Mouse (Mus musculus): ENCODE measurements around the gene Grm7.

Grm7 gene

DNA sequence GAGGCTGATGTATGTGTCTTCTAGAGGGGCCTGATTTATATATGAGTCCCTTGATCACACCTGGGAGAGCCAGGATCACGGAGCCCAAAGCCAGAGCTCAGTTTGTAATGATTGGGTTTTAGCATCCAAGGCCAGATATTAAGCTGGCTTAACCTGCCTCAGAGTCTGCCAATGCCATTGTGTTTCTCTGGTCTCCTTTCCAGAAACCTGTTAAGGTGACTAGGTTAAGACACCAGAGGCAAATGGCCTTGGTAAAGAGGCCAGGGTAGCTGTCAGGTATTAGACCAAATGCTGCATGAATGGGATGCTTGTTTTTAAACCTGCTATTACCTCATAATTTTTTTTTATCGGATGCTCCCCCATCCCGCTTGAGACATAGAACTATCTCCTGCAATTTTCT lies 722.7 kb downstream of the Grm7 start:
- no peak for DNase-seq (ENCODE audit: low read depth, low spot score)

DNA sequence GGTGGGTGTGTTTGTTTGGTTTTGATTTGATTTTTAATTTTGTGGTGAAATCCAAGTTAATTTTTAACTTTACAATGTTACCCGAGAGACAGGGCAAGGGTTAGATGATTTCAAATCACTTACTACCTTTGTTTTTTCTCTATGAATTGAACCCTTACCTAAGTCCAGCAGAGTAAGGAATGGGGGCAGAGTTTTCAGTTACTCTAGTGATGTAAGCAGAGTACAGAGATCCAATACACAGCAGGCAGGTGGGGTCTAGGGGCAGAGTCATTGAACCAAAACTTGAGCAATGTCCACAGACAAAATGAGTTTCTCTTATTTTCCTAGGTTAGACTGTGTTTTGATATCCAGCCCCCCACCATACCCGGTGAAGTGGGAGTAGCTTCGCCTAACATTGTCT lies 723.2 kb downstream of the Grm7 start:
- no peak for DNase-seq (ENCODE audit: low read depth, low spot score)

DNA sequence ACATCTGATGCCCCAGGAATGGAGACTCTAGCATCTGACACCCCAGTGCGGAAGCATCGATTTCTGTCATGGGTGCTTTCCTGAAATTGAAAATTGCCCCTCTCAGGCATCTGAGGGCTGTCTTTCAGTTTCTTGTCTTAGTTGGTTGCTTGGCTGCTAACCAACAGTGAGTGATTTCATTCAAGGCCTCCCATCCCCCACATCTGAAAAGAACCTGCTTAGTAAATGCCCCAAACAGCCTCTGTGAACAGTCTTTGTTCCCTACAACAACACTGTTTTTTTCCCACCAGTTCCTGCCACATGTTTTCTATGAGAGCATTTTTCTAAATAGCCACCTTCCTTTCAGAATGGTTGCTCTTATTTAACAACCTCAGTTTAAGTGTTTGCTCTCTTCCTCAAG lies 723.6 kb downstream of the Grm7 start:
- no peak for DNase-seq (ENCODE audit: low read depth, low spot score)

DNA sequence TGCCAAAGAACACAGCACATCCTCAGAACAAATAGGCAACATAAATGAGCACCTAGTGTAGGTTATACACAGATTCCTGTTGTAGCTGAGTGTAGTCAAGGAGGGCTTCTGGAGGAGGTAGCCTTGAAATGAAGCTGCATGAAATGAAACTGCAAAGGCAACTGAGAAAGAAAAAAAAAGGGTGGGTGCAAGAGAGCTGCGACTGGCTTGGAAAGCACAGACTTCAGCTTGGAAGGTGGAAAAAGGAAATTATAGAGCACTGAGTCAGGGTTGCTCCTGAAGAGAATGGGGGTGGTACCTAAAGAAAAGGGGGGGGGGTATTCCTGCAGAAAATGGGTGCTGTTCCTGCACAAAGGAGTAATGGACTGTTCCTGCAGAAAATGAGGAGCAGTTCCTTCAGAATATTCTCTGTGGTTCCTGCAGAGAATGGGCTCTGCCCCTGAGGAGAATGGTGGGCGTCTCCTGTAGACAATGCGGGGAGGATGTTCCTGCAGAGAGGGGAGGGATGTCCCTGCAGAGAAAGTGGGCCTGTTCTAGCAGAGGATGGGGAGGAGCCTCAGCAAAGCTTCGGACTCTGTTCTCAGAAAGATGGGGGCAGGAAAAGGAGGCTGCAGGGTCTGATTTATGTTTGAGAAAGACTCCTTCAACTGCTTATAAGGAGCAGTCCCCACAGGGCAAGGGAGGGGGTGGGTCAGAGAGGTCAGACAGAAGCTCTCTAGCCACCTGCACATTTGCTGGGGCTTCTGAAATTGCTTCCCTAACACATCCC lies 726.4 kb downstream of the Grm7 start:
- no peak for DNase-seq (ENCODE audit: low read depth, low spot score)

DNA sequence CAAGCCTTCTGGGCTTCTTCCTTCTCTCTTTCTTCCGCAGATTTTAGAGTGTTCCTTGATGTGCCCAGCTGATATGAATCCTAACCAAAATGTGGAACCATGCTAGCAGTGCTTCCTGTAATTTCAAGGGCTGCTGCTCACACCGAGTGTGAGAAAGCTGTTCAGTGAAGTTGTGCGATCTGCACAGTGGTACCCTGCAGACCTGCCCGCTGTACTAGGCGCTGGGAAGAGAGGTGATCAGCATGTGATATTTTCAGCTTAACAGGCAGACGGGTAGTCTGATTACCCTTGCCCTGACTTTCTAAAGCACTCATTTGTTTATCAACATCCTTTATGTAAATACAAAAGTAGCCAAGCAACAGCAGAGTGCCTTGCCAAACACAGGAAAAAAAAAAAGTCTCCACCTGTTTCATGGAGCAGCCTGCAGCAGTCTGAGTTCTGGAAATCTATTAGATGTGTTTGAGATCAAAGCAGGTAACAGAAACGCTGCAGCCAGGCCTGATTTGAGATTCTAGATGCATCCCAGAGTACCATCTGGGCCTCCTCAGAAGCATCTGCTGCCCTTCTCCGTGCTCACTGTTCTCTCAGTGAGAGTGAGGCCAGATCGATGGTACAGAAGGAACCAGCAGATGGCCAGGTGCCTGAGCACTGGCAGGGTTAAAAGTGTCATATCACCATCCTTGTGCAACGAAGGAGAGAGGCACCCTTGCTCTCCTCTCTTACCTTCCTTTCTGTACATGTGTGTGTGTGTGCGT lies 727.4 kb downstream of the Grm7 start:
- DNase-seq (ENCODE audit: low read depth, low spot score): no peak

DNA sequence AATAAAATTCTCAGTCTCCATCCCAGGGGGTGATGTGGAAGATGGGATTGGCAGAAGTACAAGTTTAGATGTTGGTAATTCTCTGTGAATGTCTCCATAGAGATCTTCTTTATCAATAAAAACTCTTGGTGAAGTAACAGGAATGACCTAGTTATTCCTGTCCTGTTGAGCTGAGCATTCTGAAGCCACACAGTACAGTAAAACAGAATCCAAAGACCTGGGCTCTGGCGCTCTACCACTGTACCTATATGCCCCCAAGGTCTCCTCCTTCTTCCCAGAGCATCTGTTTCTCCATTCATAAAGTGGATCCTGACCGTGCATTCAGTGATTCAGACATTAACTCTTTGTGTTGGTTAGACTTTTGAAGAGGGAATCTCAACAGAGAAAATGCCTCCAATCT lies 735.3 kb downstream of the Grm7 start:
- DNase-seq (ENCODE audit: low read depth, low spot score): no peak

DNA sequence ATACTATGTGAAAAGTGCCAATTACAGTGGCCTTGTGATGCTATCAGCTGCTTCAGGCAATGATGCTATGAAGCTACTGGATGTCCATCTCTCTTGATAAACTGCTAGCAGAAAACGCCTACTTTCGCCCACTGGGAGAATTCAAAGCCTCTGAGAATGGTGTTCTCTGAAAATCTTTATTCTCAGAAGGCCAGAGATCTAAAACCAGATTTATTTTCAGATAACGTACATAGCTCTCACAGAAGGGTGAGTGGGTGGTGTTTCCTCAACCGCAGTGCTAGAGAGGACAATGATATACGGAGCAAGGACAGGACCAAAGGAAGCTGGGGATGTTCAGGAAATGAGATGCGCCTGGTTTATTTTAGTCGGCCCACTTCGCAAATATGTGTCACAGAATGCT lies 763.4 kb downstream of the Grm7 start:
- DNase-seq (ENCODE audit: low read depth, low spot score): no peak

DNA sequence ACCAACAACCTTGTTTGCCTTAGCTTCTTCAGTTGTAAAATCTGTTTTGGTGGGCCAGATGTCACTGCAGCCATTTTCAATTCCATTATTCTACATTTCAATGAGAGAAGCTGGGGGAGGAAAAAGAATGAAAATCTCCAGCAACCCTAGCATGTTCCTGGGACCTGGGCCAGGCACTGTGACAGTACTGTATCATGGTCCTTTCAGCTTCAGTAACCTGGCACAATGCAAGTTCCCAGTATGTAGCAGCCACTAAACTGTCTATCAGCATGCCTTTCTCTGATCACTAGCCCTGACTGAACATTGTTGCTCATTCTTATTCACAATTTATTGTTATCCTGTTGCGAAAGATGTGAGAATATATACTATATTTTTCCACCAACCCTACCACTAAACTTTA lies 779.4 kb downstream of the Grm7 start:
- DNase-seq (ENCODE audit: low read depth, low spot score): no peak

DNA sequence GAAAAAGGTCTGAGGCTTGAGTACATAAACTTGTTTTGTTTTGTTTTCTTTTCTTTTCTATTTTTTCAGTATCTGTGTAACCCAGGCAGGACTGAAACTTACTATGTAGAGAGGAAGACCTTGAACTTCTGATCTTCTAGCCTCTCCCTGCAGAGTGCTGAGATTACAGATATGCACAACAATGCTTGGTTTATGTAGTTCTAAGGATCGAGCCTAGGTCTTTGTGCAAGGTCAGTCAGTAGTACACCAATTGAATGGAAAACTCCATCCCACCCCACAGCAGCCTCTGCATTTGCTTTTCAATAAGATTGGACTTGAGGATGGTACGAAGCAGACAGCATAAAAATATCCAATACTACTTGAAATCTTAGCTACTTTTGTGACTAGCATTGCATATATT lies 800.8 kb downstream of the Grm7 start:
- no peak for DNase-seq (ENCODE audit: low read depth, low spot score)

DNA sequence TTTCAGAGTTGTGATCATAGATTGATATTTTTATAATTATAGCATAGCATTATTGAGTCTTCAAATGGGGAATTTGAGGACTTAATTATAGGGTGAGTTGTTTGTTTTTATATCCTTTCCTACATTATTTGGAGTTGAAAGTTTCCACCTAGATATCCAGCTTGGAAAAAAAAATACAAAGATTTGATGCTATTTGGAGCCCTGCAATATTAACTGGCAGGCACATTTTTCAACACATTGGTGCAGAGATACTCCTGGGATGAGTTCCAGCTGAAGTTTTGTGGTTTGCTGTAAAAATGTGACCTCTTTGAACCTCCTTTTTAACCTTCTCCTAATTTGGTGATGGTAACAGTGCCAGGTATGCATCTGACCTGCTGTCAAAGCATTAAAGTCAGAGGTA lies 802.5 kb downstream of the Grm7 start:
- DNase-seq (ENCODE audit: low read depth, low spot score): no peak

DNA sequence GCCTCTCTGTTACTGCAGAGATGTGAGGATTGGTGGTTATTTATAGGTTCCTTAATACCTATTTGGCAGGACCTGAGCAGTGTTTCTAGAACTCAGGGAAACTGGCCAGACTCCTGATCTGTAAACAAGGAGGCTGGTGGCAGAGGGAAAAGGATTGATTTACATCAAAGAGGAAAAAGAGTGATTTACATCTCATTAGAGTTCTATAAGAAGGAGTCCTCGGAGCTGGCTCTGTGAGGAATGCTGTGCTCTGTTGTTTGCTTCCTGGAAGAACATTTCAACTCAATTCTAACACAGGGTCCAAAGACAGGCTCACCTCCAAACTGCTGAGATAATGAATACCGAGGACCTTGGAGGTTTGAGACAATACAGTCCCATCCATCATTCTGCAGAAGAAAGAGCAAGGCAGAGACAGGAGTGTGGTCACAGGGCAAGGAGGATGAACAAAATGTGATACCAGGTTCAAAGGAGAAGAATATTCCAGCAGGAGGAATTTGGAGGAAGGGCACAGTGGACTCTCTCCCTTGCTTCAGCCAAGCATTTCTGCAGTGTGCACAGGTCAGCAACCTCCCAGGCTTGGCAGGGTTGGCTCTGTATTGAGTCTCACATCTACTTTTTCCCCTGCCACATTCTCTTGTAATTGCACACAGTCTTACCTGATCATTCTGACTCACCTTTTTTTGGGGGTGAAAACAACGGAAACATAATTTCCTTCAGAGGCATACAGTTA lies 803.8 kb downstream of the Grm7 start:
- DNase-seq (ENCODE audit: low read depth, low spot score): no peak

DNA sequence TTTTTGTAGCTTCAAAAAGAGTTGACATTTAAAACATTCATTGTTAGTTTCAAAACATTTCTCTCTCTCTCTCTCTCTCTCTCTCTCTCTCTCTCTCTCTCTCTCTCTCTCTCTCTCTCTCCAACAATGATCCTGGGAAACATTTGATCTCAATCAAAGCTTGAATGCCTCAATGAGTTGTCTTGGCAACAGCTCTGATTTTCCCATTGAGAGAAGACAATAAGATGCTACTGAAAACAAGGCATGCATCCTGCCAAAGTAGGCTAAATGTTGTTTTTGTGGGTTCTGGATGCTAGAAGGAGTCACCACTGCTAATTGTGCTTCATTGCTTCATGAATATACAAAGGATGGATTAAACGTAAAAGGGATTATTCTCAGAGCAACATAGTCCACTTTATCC lies 836.5 kb downstream of the Grm7 start:
- no peak for DNase-seq (ENCODE audit: low read depth, low spot score)

DNA sequence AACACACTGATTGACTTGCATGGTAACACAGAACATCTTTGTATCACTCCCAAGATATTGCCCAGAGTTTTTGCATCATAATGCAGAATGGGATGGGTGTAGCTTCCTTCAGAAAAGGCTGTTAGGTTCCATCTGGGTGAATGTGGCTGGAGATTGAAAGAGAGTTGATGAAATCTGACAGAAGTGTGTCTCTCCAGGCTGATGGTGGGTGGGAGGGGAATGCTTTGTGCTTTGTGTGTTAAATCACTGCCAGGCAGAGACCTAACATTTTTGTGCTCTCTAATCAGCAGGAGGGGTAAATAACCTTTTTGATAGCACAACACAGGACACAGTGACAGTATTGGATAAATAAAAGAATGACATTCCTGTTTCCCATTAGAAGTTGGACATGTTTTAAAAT lies 840.7 kb downstream of the Grm7 start:
- no peak for DNase-seq (ENCODE audit: low read depth, low spot score)

DNA sequence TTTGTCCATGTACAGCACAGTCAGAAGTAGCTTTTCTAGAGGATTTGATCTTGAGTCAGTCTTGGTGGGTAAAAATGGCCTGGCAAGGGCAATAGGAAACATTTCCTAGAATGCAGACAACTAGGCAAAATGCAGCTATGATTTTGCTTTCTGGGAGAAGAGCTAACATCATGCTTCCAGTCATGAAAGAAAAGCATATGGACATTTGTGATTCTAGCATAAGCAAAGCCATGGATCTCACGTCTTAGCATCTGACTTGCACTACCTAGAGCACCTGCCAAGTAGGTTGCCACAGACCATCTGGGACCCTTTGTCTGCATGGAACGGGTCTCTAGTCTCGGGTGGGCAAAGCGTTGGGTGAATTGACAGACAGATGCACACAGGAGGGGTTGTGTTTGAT lies 842.2 kb downstream of the Grm7 start:
- DNase-seq (ENCODE audit: low read depth, low spot score): no peak

DNA sequence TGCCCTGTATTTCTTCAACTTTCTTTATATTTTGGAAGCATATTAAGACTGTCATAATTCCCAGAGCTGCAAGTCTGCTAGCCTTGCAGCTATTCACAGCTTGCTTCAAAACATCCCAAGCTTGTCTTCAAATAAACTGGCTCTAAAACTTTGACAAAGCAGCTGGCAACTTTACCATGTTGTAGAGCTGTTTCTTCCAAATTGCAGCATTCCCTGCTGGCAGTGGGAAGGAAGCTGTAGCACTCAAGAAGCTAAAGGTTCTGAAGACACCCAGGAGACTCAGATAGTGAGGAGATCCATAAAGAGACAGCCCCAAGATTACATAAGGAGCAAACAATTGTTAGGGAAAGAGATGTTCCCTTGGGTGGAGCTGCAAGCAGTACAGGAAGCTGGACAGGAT lies 846.8 kb downstream of the Grm7 start:
- DNase-seq (ENCODE audit: low read depth, low spot score): no peak

DNA sequence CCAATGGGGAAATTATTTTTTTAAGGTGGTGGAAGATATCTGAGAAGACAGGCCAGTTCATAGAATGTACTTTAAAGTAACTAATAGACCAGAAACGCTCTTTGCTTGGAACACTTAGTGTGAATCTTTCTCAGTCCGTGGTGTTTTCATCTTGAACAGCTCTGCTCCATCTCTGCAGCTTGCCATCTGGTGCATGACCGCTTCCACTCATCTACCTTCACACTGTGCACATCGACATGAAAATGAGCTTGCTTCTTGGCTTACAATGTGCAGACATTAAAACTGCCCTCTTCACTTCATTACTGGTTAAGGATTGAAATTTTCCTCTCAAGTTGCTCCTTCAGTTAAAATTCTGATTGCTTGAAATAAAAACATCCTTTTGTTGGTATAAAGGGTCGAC lies 854.2 kb downstream of the Grm7 start:
- DNase-seq (ENCODE audit: low read depth, low spot score): no peak

DNA sequence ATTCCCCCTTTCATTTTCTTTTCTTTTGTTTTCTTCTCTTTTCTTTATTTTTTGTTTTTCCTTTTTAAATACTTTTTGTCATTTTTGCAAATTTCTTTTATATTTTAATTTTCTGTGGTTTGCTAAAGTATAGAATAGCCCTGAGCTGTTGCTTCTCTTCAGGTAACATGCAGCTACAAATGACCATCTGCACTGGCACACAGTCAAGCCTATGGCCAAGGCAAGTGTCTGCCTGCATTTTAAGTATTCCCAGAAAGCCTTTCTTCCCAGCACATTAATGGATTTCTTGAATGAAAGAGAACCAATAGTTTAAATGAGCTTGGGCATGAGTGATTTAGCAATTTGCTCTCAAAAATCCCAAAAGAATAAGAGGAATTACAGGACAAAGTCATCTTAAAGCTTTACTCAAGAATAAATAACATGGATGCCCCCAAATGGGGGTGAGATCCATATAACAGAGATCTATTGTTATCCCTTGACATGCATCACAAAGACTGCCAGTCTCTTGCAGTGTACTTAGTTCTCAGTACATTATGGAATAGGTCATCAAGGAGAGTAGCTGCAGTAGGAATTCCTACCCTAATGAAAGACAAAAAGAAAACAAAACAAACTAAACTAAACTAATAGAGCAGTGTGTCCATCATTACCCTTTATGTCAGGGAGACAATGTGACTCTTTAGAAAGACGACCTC lies 865.5 kb downstream of the Grm7 start:
- no peak for DNase-seq (ENCODE audit: low read depth, low spot score)

DNA sequence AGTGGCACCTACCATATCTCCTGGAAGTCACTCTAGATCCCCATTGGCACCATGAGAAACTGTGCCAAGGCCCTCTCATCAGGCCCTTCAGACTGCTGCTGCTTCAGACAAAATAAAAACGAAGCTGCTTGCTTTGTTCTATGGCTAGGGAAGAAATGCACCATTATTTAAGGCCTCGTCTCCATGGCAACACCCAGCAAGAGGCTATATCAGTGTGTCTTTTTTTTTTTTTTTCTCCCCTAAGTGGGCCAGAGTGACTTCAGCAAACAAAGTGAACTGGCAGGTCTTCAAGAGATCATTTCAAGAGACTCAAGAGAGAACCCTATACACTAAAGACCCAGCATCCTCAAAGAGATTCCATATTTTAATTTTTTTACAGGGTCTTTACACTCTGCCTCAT lies 867.0 kb downstream of the Grm7 start:
- no peak for DNase-seq (ENCODE audit: low read depth, low spot score)

DNA sequence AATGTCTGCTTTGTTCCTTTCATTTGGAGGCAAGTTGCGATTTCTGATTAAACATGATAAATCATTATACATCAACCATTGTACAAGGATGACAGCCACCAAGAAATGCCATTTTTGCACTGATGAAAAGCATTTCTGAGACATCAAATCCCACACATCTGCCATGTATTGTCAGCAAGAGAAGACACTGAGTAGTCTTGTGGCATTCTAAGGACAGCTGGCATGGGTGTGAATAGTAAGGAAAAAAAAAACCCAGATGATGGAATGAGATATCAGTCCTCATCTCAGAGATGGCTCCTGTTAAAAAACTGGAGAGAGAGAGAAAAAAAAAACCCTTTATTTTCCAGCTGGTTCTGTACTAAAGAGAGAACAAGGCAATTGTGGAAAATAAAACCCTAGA lies 875.8 kb downstream of the Grm7 start:
- no peak for DNase-seq (ENCODE audit: low read depth, low spot score)

DNA sequence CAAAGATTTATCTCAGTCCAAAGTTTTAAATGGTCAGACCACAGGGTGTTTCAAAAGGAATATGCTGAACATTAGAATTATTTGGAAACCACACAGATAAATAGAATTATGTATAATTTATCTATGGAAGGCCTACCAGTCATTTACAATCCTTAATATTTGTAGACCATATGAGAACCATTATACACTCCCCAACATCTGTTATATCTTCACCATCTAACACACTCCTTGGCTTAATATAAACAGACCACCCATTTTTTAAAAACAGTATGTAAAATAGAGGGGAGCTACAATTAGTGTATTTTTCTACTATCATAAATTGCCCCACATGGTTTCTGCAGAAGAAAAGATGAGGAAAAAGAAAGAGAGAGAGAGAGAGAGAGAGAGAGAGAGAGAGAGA lies 876.7 kb downstream of the Grm7 start:
- DNase-seq (ENCODE audit: low read depth, low spot score): no peak

DNA sequence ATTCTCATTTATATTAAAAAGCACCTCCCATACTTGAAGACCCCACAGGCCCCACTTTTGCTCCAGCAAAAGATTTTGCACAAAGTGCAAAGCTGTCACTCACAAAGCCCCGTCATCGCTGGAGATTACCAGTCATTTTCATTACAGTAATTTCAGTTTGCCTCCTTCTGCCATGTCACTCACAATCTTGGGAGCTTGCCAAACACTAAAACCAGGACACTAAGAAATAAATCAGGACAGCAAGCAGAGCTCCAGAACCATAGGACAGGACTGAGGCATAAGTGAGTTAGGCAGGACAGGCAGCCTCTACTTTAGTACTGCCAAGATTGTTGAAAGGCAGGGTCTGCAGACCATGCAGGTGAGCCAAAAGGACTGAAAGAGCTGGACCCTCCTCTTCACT lies 884.6 kb downstream of the Grm7 start:
- no peak for DNase-seq (ENCODE audit: low read depth, low spot score)

DNA sequence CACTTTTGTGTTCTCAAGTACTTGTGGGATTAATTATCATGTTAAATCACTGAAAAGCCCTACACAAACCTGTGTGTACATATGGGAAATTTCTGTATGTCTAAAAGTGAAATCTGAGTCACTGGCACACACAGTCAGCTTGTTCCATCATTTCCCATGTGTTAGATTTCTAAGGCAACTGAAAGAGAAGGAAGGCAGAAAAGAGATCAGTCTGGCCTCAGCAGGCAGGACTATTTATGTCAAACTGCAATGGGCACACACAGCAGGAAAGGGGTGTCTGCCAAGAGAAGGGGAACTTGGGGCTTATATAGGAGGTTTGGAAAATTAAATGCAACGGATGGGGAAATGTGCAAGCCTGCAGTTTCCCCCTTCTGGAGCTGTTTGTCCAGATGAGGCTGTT lies 913.2 kb downstream of the Grm7 start:
- no peak for DNase-seq (ENCODE audit: low read depth, low spot score)
